Mouse (Mus musculus): ENCODE measurements at regions not wholly inside any gene's neighbourhood (a gene's known extent, or its start where the extent isn't known, plus 50 kb on each side); places are given as distances from the start of the nearest gene placed in this dataset.
A peak's percentile ranks its signal among the peaks of the same experiment; 100 is the strongest.

DNA sequence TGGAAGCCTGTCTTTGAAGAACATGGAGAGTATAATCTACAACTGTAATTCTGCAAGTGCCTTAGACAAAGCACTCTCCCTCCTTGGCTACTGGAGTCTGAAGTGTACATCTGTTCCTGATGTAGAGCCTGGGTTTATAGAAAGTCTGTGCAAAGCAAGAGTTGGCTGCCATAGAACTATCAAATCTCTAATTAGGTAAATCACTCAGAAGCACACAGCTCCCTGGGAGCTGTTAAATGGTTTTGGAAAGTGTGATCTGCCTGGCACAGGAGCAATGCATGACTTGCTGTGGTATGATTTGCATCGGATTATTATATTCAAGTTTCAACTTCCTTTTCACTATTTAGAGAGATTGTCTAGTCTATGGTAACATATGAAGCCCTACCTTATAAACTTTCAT lies 230.9 kb downstream of the Trib2 start:
- ATAC-seq (ENCODE audit: insufficient number of reproducible peaks, low FRiP score, low TSS enrichment) = no peak

- no peak for ATAC-seq (ENCODE audit: insufficient number of reproducible peaks, low FRiP score, low TSS enrichment)
Observed at GRCm38 (mm10) chr12:15584721-15585120, 232.0 kb downstream of the Trib2 start.

- ATAC-seq (ENCODE audit: insufficient number of reproducible peaks, low FRiP score, low TSS enrichment) = no peak
Observed at GRCm38 (mm10) chr12:15566785-15567109, 250.0 kb downstream of the Trib2 start.

GRCm38 (mm10) chr12:15565941-15566784 lies 250.6 kb downstream of the Trib2 start:
- ATAC-seq (ENCODE audit: insufficient number of reproducible peaks, low FRiP score, low TSS enrichment) = peak; percentile 52; the same call in 1 of the 2 replicates

DNA sequence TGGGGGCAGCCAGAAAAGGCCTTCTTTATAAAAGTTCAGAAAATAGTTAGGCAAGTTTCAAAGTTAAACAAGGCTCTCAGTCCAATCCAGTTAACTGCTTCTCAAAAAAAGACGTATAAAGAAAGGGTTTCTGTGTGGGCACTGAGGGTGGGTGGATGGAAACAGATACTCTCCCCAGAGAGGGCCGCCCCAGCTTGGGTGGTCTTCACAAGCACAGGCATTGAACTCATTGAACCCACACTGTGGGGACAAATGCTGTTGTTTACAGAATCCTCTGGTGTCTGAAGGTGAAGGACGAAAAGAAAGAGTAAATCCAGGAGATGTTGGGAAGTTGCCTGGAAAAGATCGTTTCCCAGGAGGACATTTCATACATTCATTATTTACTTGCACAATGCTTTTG lies 253.9 kb downstream of the Trib2 start:
- ATAC-seq (ENCODE audit: insufficient number of reproducible peaks, low FRiP score, low TSS enrichment) = no peak

- no peak for ATAC-seq (ENCODE audit: insufficient number of reproducible peaks, low FRiP score, low TSS enrichment)
Observed at GRCm38 (mm10) chr12:15555471-15555870, 261.3 kb downstream of the Trib2 start.

DNA sequence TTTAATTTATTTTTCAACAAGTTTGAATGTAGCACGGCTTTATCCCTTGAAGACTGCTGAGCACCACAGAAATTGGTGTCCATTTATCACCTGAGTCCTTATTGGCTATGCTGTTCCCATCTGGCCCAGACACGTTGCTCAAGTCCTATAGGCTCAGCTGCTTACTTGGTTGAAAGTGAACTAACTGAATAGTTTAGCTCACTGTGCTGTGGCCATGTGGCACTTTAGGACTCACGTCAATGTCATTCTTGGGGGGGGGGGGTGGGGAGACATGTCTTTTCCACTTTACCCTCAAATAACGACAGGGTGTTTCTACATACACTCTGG lies 263.1 kb downstream of the Trib2 start:
- no peak for ATAC-seq (ENCODE audit: insufficient number of reproducible peaks, low FRiP score, low TSS enrichment)

- ATAC-seq (ENCODE audit: insufficient number of reproducible peaks, low FRiP score, low TSS enrichment) = no peak
Observed at GRCm38 (mm10) chr12:15552979-15553680, 263.6 kb downstream of the Trib2 start.

- no peak for ATAC-seq (ENCODE audit: insufficient number of reproducible peaks, low FRiP score, low TSS enrichment)
Observed at GRCm38 (mm10) chr12:15552210-15552609, 264.5 kb downstream of the Trib2 start.

DNA sequence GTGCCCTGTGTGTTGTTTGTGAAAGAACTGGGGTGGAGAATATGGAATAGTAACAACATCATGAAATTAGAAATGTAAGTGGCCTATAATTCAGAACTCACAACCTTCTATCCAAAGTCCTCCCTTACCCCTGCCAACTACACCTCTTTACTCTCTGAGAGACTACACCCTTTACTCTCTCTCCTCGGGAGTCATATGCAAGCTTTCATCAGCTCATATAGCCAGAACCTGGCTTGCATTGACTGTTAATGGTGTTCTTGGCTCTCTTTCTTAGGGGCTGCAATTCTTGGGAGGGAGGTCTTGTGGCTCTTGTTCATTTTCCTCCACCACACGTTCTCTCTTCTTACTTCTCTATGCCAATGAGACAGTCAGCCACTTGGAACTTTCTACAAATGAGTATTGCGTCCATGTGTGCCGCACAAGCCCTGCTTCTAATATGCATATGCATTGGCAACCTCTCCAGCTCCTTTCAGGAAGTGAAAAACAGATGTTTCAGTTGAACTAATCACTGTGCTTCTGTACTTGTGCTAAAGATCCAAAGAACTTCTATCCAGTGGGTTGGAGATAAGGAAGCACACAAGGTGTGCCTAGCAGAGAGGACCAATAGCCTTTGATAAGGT lies 265.3 kb downstream of the Trib2 start:
- no peak for ATAC-seq (ENCODE audit: insufficient number of reproducible peaks, low FRiP score, low TSS enrichment)

- no peak for ATAC-seq (ENCODE audit: insufficient number of reproducible peaks, low FRiP score, low TSS enrichment)
Observed at GRCm38 (mm10) chr12:15544351-15544750, 272.4 kb downstream of the Trib2 start.

- no peak for ATAC-seq (ENCODE audit: insufficient number of reproducible peaks, low FRiP score, low TSS enrichment)
Observed at GRCm38 (mm10) chr12:15542486-15542885, 274.2 kb downstream of the Trib2 start.

DNA sequence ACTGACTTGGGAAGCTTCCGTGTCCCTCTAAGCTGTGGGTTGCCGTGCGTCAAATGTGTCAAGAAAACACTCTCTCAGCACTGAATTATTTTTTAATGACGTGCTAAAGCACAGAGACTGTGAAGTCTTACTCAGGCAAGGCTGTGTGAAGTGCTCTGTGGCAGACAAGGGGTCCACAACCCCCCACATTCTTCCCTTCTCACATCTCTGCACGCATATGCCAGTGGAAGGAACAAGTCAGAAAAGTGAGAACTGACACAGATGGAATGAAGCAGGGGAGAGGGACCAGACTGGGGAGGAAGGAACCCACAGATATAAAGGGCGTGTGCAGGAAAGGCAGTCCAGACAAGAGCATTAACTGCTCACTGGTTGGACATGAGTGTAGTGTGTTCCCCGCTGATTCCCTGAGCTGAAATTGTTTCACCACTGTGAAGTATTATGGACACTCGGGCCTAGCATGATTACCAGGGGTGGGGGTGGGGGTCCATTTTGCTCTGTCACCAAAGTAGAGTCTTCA lies 279.8 kb downstream of the Trib2 start:
- no peak for ATAC-seq (ENCODE audit: insufficient number of reproducible peaks, low FRiP score, low TSS enrichment)

DNA sequence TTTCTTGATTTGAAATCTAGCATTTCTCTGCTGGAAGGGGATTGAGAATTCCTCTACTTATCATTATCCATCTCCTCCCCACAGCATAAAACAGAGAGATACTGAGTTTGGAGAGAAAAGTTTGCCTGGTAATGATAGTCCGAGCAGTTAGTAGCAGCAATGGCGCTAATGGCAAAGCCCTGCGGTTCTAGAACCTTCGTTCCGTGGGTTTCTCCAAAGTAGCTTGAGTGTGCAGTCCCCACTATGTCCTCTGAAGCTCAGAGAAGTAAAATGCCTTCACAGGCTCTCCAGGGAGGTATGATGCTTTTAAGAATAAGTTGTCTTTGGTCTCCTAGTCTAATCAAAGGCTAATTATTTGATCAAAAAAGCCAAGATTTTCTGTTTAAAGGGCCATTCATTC lies 280.5 kb downstream of the Trib2 start:
- ATAC-seq (ENCODE audit: insufficient number of reproducible peaks, low FRiP score, low TSS enrichment) = no peak

DNA sequence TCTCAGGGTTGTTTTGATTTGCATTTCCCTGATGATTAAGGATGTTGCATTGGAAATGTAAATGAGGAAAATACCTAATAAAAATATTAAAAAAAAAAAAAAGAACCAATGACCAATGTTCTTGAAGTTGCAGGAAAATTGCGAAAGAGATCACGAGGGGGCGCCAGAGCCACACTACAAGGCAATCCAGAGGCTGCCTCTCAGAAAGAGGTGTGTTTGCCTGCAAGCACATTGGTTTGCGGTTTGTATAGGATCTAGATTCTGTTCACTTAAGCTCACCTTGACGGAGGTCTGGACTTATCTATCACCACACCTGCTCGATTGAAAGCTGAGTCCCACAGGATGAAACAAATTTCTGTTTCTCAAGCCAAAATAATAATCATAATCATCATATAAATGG lies 280.9 kb downstream of the Trib2 start:
- ATAC-seq (ENCODE audit: insufficient number of reproducible peaks, low FRiP score, low TSS enrichment) = no peak

DNA sequence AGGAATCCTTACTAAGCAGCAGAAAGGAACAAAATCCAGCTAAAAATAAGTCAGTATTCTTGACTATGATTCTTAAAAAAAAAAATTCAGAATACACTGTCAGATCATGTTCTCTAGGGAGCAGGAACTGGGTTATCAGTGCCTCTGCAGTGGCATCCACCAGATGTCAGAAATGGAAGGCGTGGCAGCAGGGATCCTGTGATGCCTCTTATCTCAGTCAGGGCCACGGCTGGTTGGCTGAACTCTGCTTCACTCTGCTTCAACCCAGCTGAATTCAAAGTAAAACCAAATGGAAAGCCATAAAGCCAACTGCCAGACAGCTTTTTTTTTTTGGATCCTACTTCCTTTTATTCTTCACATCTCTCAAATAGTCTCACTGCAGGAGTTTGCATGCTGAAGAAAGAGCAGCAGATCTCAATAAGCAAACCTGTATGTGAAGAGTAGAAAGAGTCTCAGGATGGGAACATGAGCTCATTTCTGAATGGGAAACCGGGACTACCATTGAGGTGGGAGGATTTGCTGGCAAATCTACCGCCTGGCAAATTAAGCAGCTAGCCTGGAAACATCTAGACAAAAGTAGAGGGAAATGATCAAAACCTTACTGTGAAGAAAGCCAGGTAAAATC lies 295.8 kb downstream of the Trib2 start:
- ATAC-seq (ENCODE audit: insufficient number of reproducible peaks, low FRiP score, low TSS enrichment) = no peak

DNA sequence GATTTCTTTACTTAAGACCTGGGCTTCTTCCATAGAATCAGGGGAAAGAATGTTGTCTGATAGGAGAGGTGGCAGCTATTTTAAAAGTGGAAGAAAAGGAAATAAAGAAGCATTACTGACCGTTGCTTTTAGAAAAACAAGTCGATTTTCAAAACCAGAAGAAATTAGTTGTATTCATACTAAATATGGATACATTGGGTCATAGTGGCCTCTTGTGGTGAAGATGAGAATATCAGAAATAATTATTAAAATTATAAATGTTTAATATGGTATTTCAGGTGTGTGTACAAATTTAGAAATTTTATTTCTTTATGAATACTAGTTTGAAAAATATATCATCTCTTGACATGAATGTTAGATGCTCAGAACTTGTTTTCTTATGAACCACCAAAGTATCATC lies 304.7 kb downstream of the Trib2 start:
- no peak for ATAC-seq (ENCODE audit: insufficient number of reproducible peaks, low FRiP score, low TSS enrichment)

DNA sequence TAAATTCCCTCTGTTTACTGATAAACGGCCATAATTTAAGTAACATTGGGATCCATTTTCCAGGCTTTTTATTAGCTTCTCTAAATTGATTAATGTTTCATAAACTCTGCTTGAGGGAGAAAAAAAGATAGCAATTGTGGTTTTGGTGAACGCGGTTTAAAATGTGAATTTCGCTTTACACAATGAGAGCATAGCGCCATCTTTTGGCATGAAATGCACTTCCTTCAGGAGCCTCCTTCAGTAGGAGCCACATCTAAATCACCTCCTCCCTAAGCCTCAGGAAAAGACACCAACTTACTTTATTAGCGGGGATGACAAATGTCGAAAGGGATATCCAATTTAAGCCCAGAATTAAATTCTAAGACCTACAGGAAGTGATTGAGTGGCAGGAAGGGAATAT lies 309.1 kb downstream of the Trib2 start:
- ATAC-seq (ENCODE audit: insufficient number of reproducible peaks, low FRiP score, low TSS enrichment) = no peak

DNA sequence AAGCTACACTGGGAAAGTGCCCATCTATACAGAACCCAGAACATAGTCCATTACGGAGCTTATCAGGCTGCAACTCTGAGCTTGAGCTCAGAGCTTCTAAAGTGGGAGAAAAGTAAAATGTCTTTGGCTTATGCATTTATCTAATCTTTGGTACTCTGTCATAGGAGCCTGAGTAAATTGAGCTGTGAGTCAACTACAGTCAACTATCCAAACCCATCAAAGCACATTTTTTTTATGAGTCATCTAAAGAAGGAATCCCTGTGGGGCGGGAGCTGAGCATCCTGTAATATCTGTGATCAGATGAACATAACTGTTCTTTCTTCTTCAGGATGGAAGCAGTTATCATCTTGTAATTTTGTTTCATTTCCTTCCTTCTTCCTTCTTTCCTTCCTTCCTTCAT lies 323.1 kb downstream of the Trib2 start:
- ATAC-seq (ENCODE audit: insufficient number of reproducible peaks, low FRiP score, low TSS enrichment) = no peak

DNA sequence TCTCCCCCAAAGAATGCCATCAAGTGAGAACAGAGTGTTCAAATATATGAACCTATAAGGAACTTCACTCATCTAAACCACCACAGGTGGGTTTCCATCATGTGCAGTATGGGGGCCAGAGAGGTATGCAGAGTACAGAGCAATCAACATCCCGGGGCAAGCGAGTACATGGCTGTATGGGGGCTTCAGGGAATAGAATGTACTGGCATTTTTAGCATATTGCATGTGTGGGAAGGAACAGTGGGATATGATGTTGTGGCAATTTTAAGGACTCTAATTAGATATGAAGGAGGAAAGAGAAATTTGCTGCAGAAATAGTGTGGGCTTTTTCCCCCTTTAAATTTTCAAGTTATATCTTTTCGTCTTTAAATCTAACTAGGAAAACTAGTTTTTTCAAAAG lies 344.0 kb downstream of the Trib2 start:
- ATAC-seq (ENCODE audit: insufficient number of reproducible peaks, low FRiP score, low TSS enrichment) = no peak

GRCm38 (mm10) chr12:15459429-15459828 lies 357.3 kb downstream of the Trib2 start:
- no peak for ATAC-seq (ENCODE audit: insufficient number of reproducible peaks, low FRiP score, low TSS enrichment)

Measured in cerebellum, adult (tissue).